Mouse (Mus musculus): ENCODE data around the gene Ift27. TPM values are rescaled to one million over a fixed set of nuclear protein-coding genes. Genes with fewer than 3 reads are reported as not detected.

Gene Ift27
- polyA plus RNA-seq (2014; fragmentation: Nextera tagmentation; extraction: Ambion mirVana), result 85.6 and 97.3 TPM in 2 replicates

DNA sequence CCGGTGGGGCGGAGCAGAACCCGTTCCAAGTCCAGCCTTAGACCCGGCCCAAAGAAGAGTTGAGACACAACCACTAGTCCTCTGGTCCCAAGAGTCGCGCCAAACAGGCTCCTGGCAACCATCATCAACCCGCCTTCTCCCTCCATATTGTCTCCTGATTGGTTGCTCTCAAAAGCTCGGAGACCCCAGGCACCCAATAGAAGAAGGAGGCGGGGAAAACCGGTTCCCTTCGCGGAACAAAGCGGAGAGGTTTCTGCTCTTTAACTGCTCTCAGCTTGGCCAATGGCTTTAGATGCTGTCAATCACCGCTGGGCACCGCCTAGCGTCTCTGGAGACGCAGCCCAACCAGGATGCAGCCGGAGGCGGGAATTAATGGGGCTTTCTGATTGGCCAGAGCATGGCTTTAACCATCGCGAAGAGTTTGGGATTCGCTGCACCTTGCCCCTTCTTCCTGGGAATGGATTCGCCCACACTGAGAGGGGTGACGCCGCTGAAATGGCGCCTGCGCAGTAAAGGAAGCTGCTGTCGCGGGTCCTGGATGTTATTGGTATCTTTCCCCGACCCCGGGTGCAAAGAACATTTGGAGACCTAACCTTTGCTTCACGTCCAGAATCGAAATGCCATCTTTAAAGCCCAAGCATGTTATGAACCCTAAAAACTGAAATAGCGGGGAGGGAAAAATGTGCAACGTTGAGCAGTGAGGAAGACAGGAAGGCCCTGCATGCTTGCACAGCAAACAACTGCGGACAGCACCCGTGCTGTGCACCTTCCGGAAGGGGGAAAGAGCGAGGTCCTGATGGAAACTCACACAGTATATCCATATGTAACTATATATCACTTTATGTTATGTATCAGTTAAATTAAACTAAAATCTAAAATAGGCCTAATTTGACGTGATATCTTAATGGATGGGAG is at the start of gene Ift27:
Ift27 (minus strand) TSS at position 136 of the 915 bp plus-strand sequence.
- peak within 1 kb of the TSS; percentile 38 for H3K9ac ChIP-seq (replicated peaks; ENCODE audit: low read depth, low read length)
- peak within 1 kb of the TSS; percentile 57 for H3K4me3 ChIP-seq (ENCODE audit: low read depth, low read length)
- 2% methylated on average over 40 of the region's 40 CpGs for WGBS
- no peaks in the 10 kb centered on the region for H3K9me3 ChIP-seq (ENCODE audit: control insufficient read depth, low read depth, low read length)
- peak within 1 kb of the TSS; percentile 67 for H3K4me2 ChIP-seq (replicated peaks; ENCODE audit: low read depth, low read length)
- peak within 1 kb of the TSS; percentile 16; the same call in 1 of the 2 replicates for H3K27ac ChIP-seq (ENCODE audit: low read length)
- no peaks in the 10 kb centered on the region for H3K27me3 ChIP-seq (ENCODE audit: control insufficient read depth, insufficient read depth, low read length)
- peak; percentile 98 for ATAC-seq (ENCODE audit: insufficient number of reproducible peaks, insufficient read depth, low FRiP score, low read depth)
- H3K4me1 ChIP-seq (ENCODE audit: control insufficient read depth, insufficient read depth, low read length), result peaks cover 9% of the 10 kb centered on the region
- H3K36me3 ChIP-seq (ENCODE audit: control insufficient read depth, insufficient read depth, low read length), result no peaks in the 10 kb centered on the region

DNA sequence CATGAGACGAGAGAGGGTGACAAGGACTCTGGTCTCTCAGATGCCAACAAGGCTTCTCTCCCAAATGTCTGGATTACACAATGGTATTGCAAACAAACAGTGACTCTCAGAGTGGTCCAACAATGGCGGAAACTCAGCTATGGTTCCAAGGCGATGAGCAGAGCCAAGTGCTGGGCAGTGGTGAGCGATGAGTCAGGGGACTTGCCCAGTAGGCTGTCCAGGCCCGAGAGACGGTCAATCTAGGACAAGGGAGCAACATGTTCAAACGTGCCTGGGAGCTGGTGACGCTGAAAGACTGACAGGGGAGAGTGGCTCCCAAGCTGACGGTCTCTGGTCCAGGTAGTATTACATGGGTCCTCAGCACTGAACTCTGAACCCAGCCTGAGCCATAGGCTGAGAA is 41.4 kb upstream of the Ift27 start:
- H3K9me3 ChIP-seq (ENCODE audit: control insufficient read depth, low read depth, low read length), result no peaks in the 10 kb centered on the region
- H3K4me1 ChIP-seq (ENCODE audit: control insufficient read depth, insufficient read depth, low read length), result no peaks in the 10 kb centered on the region
- no peaks in the 10 kb centered on the region for H3K36me3 ChIP-seq (ENCODE audit: control insufficient read depth, insufficient read depth, low read length)
- WGBS, result 81% methylated on average over 9 of the region's 9 CpGs
- no peak overlapping the region for H3K27ac ChIP-seq (ENCODE audit: low read length)
- H3K4me3 ChIP-seq (ENCODE audit: low read depth, low read length), result no peak overlapping the region
- no peaks in the 10 kb centered on the region for H3K27me3 ChIP-seq (ENCODE audit: control insufficient read depth, insufficient read depth, low read length)
- no peak overlapping the region for H3K4me2 ChIP-seq (replicated peaks; ENCODE audit: low read depth, low read length)
- no peak overlapping the region for H3K9ac ChIP-seq (replicated peaks; ENCODE audit: low read depth, low read length)
- no peak for ATAC-seq (ENCODE audit: insufficient number of reproducible peaks, insufficient read depth, low FRiP score, low read depth)

DNA sequence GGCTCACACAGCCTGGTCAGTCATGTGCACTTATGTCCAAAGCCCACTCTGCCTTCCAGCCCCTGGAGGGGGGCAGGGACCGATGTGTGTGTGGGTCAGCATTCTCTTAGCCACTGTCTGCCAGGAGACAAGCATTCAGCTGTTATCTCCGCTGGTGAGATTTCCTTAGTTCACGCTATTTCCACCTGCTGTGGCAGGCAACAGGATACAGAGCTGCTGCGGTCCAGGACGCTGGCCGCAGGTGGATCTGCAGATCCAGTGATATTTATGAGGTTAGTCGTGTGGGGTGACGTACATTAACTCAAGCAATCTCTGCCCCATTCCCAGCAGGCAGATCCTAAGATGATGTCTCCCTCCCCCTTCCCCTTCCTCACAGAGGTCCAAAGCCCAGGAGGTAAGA is 37.5 kb upstream of the Ift27 start:
- Histone ChIP-seq H3K9me3 (ENCODE audit: control insufficient read depth, low read depth, low read length) (no peaks in the 10 kb centered on the region), H3K27ac (ENCODE audit: low read length) (no peak overlapping the region), H3K27me3 (ENCODE audit: control insufficient read depth, insufficient read depth, low read length) (no peaks in the 10 kb centered on the region), H3K36me3 (ENCODE audit: control insufficient read depth, insufficient read depth, low read length) (no peaks in the 10 kb centered on the region), H3K9ac (replicated peaks; ENCODE audit: low read depth, low read length) (no peak overlapping the region), H3K4me2 (replicated peaks; ENCODE audit: low read depth, low read length) (no peak overlapping the region), H3K4me1 (ENCODE audit: control insufficient read depth, insufficient read depth, low read length) (no peaks in the 10 kb centered on the region), H3K4me3 (ENCODE audit: low read depth, low read length) (no peak overlapping the region)
- WGBS, result 80% methylated on average over 8 of the region's 8 CpGs
- no peak for ATAC-seq (ENCODE audit: insufficient number of reproducible peaks, insufficient read depth, low FRiP score, low read depth)

DNA sequence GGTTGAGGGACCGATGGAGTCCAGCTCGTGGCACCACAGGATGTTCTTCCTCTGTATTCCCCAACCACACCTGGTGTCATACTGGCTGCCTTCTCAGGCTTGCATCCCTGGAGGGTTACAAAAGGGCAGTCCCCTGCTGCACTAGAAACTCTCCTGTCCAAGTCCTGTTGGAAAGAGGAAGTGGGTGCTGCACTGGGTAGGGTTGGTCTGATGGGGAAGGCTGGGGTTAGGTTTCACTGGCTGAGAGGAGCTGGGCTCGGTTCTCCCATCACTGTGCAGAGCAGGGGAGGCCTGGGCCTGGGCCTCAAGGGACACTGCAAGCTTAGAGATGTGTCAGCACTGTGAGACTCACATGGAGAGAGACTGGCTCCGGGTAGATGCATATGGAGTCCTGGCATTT is 36.3 kb upstream of the Ift27 start:
- no peak for ATAC-seq (ENCODE audit: insufficient number of reproducible peaks, insufficient read depth, low FRiP score, low read depth)
- Histone ChIP-seq H3K36me3 (ENCODE audit: control insufficient read depth, insufficient read depth, low read length) (no peaks in the 10 kb centered on the region), H3K9me3 (ENCODE audit: control insufficient read depth, low read depth, low read length) (no peaks in the 10 kb centered on the region), H3K27ac (ENCODE audit: low read length) (no peak overlapping the region), H3K4me1 (ENCODE audit: control insufficient read depth, insufficient read depth, low read length) (no peaks in the 10 kb centered on the region), H3K4me3 (ENCODE audit: low read depth, low read length) (no peak overlapping the region), H3K27me3 (ENCODE audit: control insufficient read depth, insufficient read depth, low read length) (0 out of 2 replicates have a peak, but pooled peaks cover 5% of the 10 kb centered on the region), H3K9ac (replicated peaks; ENCODE audit: low read depth, low read length) (no peak overlapping the region), H3K4me2 (replicated peaks; ENCODE audit: low read depth, low read length) (no peak overlapping the region)
- 83% methylated on average over 4 of the region's 4 CpGs for WGBS

DNA sequence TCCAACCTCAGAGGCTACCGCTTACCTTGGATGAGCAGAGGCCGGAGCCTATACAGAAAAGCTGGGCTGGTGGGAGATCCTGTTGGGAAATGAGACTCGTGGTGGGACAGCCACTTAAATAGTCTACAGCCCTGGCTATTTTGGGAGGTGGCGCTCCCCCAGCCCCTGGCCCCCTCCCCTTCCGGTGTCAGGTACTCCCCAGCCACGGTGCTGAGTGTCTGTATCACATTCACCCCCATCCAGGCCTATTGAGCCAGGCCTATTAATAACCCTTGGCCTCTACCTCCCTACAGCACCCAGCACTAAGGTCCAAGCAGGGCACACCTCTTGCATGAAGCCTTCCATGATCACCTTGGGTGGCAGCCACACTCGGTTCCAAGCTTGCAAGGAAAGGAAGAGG is 32.4 kb upstream of the Ift27 start, which contains the start of gene Pvalb:
Pvalb (minus strand) TSS at position 89 of the 400 bp plus-strand sequence.
- Histone ChIP-seq H3K4me2 (replicated peaks; ENCODE audit: low read depth, low read length) (no peak within 1 kb of the TSS), H3K36me3 (ENCODE audit: control insufficient read depth, insufficient read depth, low read length) (no peaks in the 10 kb centered on the region), H3K9me3 (ENCODE audit: control insufficient read depth, low read depth, low read length) (no peaks in the 10 kb centered on the region), H3K4me1 (ENCODE audit: control insufficient read depth, insufficient read depth, low read length) (0 out of 2 replicates have a peak, but pooled peaks cover 5% of the 10 kb centered on the region), H3K27me3 (ENCODE audit: control insufficient read depth, insufficient read depth, low read length) (peaks cover 25% of the 10 kb centered on the region), H3K27ac (ENCODE audit: low read length) (no peak within 1 kb of the TSS), H3K4me3 (ENCODE audit: low read depth, low read length) (no peak within 1 kb of the TSS), H3K9ac (replicated peaks; ENCODE audit: low read depth, low read length) (no peak within 1 kb of the TSS)
- 88% methylated on average over 7 of the region's 7 CpGs for whole genome bisulfite sequencing
- no peak for ATAC-seq (ENCODE audit: insufficient number of reproducible peaks, insufficient read depth, low FRiP score, low read depth)

DNA sequence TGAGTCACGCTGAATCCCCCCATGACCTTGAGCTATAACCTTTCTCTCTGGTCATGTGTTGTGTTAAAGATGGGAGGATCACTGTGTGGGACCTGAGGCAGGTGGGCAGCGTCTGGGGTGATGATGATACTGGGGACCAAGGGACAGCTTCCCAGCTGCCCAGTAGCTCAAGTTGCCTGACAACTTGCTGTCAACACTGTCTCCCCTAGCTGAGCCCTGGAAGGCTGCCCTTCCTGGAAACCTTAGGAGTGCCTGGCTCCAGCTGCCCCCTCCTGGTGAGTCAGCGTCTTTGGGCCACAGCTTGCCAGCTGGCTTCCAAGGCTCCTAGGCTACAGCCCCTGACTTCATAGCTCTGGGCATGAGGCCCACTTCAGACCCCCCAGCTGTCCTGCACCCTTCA is 31.3 kb upstream of the Ift27 start:
- Histone ChIP-seq H3K9me3 (ENCODE audit: control insufficient read depth, low read depth, low read length) (no peaks in the 10 kb centered on the region), H3K4me2 (replicated peaks; ENCODE audit: low read depth, low read length) (no peak overlapping the region), H3K27me3 (ENCODE audit: control insufficient read depth, insufficient read depth, low read length) (peaks cover 25% of the 10 kb centered on the region), H3K27ac (ENCODE audit: low read length) (no peak overlapping the region), H3K36me3 (ENCODE audit: control insufficient read depth, insufficient read depth, low read length) (no peaks in the 10 kb centered on the region), H3K4me3 (ENCODE audit: low read depth, low read length) (no peak overlapping the region), H3K9ac (replicated peaks; ENCODE audit: low read depth, low read length) (no peak overlapping the region), H3K4me1 (ENCODE audit: control insufficient read depth, insufficient read depth, low read length) (0 out of 2 replicates have a peak, but pooled peaks cover 5% of the 10 kb centered on the region)
- WGBS, result 43% methylated on average over 3 of the region's 3 CpGs
- ATAC-seq (ENCODE audit: insufficient number of reproducible peaks, insufficient read depth, low FRiP score, low read depth), result no peak

DNA sequence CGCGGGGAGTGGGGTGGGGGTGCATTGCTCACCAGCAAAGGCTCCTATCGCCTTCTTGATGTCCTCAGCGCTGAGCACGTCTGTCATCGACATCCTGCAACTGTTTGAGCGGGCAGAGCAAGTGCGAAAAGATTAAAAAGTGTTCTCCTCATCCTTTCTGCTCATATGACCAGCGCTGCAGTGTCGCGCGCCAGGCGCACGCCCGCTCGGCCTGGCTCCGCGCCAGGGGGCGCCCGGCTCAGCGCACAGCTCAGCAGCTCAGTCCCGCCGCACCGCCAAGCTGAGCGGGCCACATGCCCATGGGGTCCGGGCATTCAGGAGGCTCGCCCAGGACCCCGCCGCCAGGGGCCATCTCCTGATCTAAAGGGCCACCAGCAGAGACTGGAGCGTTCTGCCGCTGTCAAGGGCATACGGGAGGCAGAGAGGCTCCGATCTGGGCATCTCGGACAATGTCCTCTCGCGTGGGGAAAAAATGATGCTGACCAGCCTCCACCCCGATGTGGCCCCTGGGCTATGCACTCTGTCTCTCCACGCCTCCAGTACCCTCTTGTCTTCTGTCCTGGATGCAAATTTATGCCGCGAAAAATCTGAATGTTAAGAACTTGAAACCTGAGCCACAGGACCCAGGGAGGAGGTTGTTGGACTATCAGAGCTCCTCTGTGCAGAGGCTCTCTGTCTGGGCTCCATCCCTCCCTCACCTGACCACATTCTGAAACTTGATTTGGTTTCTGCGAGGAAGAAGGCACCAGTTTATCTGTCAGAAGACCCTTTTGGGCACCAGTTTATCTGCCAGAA is 30.3 kb upstream of the Ift27 start:
- peak overlapping the region; percentile 52 for H3K4me2 ChIP-seq (replicated peaks; ENCODE audit: low read depth, low read length)
- no peaks in the 10 kb centered on the region for H3K9me3 ChIP-seq (ENCODE audit: control insufficient read depth, low read depth, low read length)
- no peak overlapping the region for H3K9ac ChIP-seq (replicated peaks; ENCODE audit: low read depth, low read length)
- H3K36me3 ChIP-seq (ENCODE audit: control insufficient read depth, insufficient read depth, low read length), result no peaks in the 10 kb centered on the region
- 2% methylated on average over 41 of the region's 41 CpGs for WGBS
- 0 out of 2 replicates have a peak, but pooled peaks cover 5% of the 10 kb centered on the region for H3K4me1 ChIP-seq (ENCODE audit: control insufficient read depth, insufficient read depth, low read length)
- ATAC-seq (ENCODE audit: insufficient number of reproducible peaks, insufficient read depth, low FRiP score, low read depth), result no peak
- H3K27ac ChIP-seq (ENCODE audit: low read length), result no peak overlapping the region
- H3K27me3 ChIP-seq (ENCODE audit: control insufficient read depth, insufficient read depth, low read length), result peaks cover 25% of the 10 kb centered on the region
- peak overlapping the region; percentile 23 for H3K4me3 ChIP-seq (ENCODE audit: low read depth, low read length)

DNA sequence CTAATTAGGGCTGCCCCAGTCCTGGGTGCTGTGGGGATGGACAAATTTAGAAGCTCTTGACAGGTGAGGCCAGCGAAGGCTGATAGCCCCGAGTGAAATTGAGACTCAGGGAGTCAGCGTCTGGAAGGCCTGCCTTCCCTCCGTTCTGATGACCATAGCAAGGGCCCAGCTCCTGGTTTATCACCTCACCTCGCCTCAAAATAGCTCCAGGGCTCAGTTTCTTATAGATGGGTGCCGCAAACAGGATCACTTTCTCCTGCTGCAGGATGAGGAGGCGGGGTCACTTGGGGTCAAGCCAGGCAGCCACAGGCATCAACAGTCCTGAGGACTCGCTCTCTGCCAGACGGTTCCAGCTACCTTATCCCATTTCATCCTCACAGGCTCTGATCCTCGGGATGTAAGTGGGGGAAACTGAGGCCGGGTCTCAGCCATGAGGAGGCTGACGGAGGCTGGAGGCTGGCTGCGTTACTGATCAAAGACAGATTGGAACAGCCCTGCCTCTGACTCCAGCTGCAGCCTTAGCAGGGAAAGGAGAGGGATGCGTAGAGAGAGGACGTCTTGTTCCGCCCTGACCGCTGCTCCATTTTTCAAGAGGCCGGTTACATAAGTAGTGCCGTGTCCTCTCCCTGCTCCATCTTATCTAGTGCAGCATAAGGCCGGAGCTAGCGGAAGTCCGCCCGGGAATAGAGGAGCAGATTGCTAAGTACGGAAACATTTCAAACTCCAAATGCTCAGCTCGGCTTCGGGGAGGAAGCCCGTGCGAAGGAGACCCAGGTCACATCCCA is 21.4 kb upstream of the Ift27 start:
- WGBS, result 71% methylated on average over 28 of the region's 28 CpGs
- no peak overlapping the region for H3K27ac ChIP-seq (ENCODE audit: low read length)

More for the DNA sequence above, 21.4 kb upstream of the Ift27 start:
- Histone ChIP-seq H3K9me3 (ENCODE audit: control insufficient read depth, low read depth, low read length) (no peaks in the 10 kb centered on the region), H3K4me1 (ENCODE audit: control insufficient read depth, insufficient read depth, low read length) (no peaks in the 10 kb centered on the region), H3K9ac (replicated peaks; ENCODE audit: low read depth, low read length) (no peak overlapping the region), H3K4me3 (ENCODE audit: low read depth, low read length) (no peak overlapping the region), H3K4me2 (replicated peaks; ENCODE audit: low read depth, low read length) (no peak overlapping the region), H3K27me3 (ENCODE audit: control insufficient read depth, insufficient read depth, low read length) (no peaks in the 10 kb centered on the region), H3K36me3 (ENCODE audit: control insufficient read depth, insufficient read depth, low read length) (no peaks in the 10 kb centered on the region)
- no peak for ATAC-seq (ENCODE audit: insufficient number of reproducible peaks, insufficient read depth, low FRiP score, low read depth)
